Mouse (Mus musculus) embryonic stem cell, embryonic (primary cell): ENCODE measurements around the gene Trabd2b.

Experiments
- CTCF ChIA-PET, 4 experiments: fragments of 300-600 bp in 2 of 4; fragments of 350-600 bp in 2 of 4; sonication (Branson Sonifier 250); formaldehyde crosslinking; loops; one replicate each; lab custom pipeline; 2022; ENCODE audit warnings: inconsistent platforms in 2 of 4; lab: Charles Lee
- POLR2A ChIA-PET, 4 experiments: fragments of 300-600 bp in 2 of 4; fragments of 350-600 bp in 2 of 4; sonication (Branson Sonifier 250); formaldehyde crosslinking; loops; one replicate each; lab custom pipeline; 2022; ENCODE audit warnings: antibody characterized with exemption in 4 of 4, inconsistent platforms in 1 of 4; lab: Charles Lee

Gene Trabd2b

DNA sequence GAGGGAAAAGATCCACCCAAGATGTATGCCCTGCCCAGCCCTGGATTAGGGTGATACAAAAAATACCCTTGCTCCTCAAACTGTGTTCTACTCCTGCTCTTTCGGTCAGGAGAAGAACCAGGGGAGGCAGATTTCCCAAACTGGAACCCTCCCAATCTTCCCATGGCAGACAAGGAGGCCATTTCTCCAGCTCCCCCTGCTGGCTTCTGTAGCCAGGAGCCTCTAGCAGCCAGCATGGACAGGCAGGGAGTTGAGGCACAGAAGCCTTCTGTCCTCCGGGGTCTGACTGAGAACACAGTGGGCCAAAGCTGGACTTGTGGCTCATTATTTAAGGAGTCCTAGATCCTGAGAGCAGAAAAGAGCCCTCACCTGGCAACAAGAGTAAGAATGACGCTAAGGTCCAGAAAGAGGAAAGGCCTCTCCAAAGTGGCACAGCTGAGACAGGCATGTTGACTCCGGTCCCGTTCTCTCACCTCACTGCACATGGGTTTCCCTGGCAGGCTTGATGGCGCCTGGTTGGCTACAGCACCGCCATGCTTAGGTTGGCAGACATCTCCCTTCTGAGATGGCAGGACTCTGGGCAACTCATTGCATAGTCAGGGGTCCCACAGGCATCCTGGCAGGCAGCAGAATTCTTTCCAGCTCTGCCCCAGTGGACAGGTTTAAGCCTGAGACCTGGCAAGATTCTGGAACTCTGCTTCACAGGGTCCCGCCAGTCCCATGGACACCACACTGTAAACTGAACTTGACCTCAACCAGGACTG, 204.8 kb downstream of the Trabd2b start:
- ChIA-PET POLR2A (interaction anchor here in 1 of 4 experiments (0.6 to 0.8 kb wide), 2 partner anchors 24 to 196 kb away, joined by 3 read pairs; no protein-coding TSS in a partner anchor), CTCF (interaction anchor here in 3 of 4 experiments (0.6 to 1.6 kb wide), 7 partner anchors 9 to 730 kb away, joined by 3 to 6 read pairs (median 4); no protein-coding TSS in a partner anchor)

DNA sequence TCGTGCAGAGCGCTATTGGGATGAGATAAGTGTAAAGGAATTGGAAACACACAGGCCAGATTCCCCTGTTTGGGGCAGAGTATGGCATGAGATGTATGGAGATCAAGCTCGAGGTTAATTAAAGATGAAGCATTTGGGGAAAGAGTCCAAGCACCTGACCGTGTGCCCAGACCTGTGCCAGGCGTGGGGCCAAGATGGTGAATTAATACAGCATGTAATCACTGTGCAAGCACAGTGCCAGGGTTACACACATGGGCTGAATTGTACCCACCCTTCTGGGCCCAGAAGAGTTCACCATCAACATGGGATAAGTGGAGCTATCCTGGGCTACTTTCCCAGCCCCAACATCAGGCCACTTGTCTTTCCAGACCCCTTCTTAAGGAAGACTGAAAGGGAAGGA, 205.5 kb downstream of the Trabd2b start:
- CTCF ChIA-PET = interaction anchor here in 2 of 4 experiments (0.5 to 1.6 kb wide), 4 partner anchors 8 to 322 kb away, joined by 3 to 6 read pairs (median 4); no protein-coding TSS in a partner anchor
- POLR2A ChIA-PET = interaction anchor here in 1 of 4 experiments (0.6 kb wide), 1 partner anchor 196 kb away, joined by 3 read pairs; no protein-coding TSS in a partner anchor

DNA sequence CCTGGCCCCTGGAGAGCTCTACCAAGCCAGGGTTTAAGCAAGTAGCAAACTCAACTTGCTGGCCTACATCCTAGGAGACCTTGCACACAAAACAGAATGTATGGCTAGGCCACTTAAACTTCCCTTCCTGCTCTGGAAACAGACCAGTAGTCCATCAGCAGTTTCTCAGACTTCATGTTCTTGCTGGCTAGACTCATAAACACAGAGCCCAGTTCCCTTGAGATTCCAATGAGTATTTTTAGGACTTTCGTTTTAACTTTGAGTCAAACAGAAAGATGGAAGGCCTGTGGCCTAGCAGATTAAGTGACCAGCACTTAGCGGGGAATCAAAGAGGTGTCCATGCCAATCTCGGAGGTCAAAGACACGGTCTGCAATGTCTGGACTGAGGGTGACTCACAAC, 206.3 kb downstream of the Trabd2b start:
- POLR2A ChIA-PET = interaction anchor here in 1 of 4 experiments (0.6 kb wide), 1 partner anchor 20 kb away, joined by 3 read pairs; no protein-coding TSS in a partner anchor
- CTCF ChIA-PET = interaction anchor here in 1 of 4 experiments (0.7 kb wide), 1 partner anchor 34 kb away, joined by 3 read pairs; no protein-coding TSS in a partner anchor

DNA sequence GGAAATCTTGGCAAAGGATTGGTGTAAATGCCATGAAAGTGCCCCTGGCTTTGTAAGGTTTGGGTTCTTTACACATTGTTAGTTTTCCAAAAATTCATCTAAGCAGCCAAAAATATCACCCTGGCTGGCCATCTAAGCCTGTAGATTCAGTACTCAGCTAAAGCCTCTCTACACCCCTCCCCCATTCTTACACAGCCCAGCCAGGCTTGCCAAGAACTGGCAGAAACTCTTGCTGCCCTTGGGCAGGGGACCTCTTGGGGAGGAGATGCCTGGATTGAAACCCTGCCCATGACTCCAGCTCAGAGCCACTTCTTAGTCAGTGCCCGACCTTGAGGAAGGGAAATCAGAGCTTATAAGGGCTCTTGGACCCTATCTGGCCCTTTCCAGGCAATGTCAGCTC, 207.6 kb downstream of the Trabd2b start:
- CTCF ChIA-PET = no interaction called here
- POLR2A ChIA-PET = no interaction called here

DNA sequence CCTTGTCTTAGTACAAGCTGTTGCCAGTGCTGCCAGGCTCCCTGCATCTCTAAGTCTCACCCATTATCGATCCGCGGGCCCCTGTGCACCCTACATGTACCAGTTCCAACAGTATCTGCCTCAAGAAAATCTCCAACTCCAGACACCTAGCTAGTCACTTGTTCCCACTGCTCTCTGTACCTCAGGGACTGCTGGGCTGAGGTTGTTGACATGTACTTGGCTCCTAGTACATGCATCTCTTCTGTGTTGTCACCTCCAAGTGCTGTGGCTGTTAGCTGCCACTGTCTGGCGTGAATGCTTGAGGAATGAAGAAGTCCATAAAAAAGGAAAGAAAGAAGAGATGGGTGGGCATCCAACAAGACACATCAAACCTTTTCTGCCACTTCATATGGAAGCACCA, 209.2 kb downstream of the Trabd2b start:
- ChIA-PET POLR2A (no interaction called here), CTCF (no interaction called here)

DNA sequence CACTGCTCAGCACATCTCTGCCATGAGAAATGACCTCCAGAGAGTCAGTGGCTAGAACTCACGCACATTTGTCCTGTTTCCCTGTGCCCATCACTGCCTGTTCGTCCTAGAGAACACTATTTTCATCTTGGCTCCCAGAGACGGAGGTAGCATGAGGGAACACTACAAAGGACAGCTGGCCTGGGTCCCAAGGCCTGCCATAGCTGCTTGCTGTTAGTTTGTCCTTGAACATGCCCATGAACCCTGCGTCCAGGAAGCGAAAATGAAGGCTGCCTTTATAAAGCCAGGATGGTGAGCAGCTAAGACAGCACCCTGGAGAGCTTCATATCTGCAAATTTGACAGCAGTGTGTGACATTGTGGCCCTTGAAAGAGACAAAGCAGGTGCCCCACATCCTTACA, 216.4 kb downstream of the Trabd2b start:
- CTCF ChIA-PET = no interaction called here
- POLR2A ChIA-PET = no interaction called here

DNA sequence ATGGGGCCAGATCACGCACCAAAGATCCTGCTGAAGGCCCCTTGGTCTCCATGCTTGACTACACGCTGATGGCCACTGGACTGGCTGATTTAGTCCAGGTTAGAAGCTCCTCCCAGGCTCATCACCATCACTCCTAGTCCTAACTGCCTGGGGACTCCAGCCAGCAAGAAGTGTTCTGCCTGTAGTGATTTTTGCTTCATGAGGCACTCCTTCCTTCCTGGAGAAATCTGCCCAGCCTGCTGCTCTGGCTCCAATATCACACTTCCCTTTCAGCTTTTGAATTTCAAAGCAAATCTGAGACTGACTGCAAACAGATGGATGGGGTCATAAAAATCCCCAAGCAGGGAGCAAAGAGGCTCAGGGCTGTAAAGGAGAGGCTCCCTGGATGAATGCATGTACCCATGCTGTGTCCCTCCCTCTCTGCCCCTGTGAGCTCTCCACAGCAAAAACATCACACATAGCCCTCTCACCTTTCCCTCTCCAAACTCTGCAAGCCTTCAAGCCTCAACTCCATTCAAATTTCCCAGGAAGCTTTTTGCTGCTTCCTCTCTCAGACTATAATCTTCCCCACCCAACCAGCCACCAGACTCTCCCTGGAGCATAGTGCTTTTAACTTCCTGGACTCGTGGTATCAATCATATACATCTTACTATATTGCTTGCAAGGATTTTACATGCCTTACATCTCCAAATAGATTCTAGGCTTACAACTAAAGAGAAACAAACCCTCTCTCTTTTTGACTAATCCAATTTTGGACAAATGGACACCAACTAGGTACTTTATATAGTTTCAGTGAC, 217.8 kb downstream of the Trabd2b start:
- ChIA-PET CTCF (interaction anchor here in 1 of 4 experiments (1.0 kb wide), 1 partner anchor 11 kb away, joined by 3 read pairs; no protein-coding TSS in a partner anchor), POLR2A (no interaction called here)

DNA sequence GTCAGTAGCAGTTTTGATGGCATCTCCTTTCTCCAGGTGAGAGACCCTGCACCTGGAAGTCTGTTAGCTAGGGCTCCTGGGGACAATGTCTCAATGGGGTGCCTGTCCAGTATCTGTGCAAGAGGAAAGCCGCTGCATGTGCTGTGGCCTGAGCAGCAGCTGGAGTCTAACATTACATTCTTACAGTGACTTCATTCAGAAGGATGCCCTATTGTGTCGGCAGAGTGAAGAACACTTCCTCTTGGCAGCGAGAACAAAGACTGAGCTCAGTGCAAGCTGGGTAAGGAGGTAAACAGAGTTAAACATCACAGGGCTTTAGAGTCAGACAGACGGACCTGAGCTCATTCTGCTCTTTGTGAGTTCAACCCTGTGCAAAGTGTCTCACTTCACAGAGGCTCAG, 218.8 kb downstream of the Trabd2b start:
- CTCF ChIA-PET = no interaction called here
- POLR2A ChIA-PET = no interaction called here

DNA sequence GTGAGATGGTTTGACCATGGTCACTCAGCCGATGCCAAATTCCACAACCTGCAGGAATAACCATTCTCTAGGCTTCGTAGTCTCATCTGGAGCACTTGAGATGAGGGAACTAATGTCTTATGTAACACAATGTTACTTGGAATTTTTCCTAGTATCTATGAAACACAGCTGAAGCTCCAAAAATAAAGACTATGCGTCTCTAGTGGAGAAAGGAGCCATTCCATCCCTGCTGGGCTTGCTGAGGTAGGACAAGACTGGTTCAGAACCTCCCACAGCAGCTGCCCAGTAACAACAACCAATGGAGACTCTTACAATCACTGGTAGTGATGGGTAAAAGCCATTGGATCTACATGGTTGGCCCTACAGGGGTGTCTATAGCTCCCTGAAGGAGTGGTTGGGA, 219.4 kb downstream of the Trabd2b start:
- ChIA-PET POLR2A (no interaction called here), CTCF (interaction anchor here in 1 of 4 experiments (0.7 kb wide), 2 partner anchors 9 to 352 kb away, joined by 3 to 5 read pairs; no protein-coding TSS in a partner anchor)

DNA sequence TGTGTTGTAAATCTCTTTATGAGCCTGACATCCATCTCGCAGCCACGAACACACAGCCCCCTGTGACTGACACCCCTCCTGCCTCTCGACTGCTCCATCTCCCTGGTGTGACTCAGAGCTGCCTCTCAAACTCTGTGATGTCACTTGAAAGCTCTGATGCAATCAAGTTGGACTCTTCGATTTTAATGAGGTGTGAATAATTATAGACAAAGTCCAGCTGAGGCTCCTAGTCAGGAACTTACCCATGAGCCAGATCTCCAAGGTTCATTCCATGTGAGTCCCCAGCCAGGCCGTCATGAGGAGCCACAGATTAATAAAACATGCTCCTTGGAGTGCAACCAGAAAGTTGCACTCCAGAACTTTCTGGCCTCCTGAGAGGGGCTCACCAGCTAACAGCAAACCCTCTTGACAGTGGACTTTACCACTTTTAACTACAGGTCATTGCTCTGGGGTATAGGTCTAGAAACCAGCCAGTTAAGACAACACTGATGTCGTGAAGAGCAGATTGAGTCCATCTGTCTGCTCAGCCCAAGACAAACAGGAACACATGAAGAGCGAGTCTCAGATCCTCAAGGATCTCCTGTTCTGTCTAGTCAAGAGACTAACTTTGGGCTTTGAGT, 221.3 kb downstream of the Trabd2b start:
- ChIA-PET POLR2A (no interaction called here), CTCF (interaction anchor here in 1 of 4 experiments (1.2 kb wide), 2 partner anchors 8 to 116 kb away, joined by 3 read pairs; no protein-coding TSS in a partner anchor)

DNA sequence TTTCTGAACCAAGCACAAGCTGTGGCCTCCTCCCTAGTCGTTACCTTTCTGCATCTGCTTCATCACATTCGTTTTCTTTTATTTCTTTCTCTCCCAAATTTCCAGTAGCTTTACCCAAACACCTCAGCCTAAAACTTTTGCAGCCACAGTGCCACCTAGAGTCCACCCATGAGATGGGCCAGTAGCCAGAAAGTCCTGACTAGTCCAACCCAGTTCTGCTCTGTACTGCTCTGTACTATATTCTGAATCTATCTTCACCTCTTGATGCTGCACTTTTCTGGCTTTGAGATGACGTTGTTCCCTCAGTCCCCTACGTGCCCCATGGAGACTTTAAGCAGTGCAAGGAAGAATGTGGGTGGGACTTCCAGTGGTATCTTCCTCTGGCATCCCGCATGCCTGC, 229.4 kb downstream of the Trabd2b start:
- POLR2A ChIA-PET = interaction anchor here in 1 of 4 experiments (0.5 kb wide), 1 partner anchor 25 kb away, joined by 3 read pairs; no protein-coding TSS in a partner anchor
- CTCF ChIA-PET = interaction anchor here (0.6 to 1.7 kb wide), 18 partner anchors 9 to 335 kb away, joined by 3 to 8 read pairs (median 3); partner anchors contain the start of gene Foxd2 (in 1 of the 4)

DNA sequence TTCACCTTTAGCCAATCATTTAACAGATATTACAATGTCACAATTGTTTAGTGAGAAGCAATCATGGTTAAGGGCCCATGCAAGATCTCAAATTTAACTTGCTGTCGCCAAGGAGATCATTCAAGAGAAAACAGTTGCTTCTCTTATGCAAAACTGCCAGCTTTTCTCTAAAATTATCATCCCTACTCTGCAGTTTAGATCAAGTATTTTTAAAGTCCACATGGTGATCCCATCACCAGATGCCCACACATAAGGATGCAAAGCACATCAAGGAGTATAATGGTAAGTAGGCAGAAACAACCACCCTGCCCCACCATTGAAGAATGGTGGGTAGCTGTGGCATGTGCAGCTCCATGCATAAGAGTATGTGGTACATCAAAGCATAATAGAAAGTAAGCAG, 229.8 kb downstream of the Trabd2b start:
- CTCF ChIA-PET = interaction anchor here (0.8 to 1.7 kb wide), 11 partner anchors 8 to 290 kb away, joined by 3 to 8 read pairs (median 4); partner anchors contain the start of gene Foxd2 (in 1 of the 4)
- POLR2A ChIA-PET = no interaction called here

DNA sequence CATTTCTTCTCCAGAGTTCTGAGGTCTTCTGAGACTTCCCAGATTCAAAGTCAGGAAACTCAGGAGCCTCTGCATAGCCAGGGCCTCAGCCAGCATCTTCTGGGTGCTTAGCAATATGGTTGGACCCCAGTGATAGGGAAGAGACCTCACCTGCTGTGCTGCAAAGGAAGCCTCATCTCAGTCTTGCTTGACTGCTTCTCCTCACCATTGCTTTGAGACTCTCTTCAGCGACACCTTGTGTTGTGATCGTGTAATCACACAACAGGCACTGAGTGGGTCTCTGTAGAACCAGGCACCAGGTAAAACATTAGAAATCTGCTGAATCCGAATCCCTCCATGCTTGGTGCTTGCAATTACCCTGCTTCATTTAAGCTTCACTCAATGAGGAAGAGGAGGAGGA, 230.6 kb downstream of the Trabd2b start:
- ChIA-PET CTCF (no interaction called here), POLR2A (no interaction called here)

DNA sequence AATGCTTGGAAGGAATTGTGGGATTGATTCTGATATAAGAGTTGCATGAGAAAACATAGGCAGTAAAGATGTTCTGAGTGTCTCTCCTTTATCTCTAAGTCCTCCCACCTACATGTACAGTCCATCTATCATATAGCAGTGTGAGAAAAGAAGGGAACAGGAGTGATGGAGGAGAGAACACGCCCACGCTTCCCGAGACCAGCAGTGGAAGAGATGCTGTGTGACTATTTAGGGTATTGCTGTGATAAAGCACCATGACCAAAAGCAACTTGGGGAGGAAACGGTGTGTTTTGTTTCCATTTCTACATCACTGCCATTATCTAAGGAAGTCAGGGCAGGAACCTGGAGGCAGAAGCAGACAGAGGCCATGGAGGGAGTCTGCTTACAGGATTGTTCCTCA, 235.9 kb downstream of the Trabd2b start:
- CTCF ChIA-PET = no interaction called here
- POLR2A ChIA-PET = no interaction called here

DNA sequence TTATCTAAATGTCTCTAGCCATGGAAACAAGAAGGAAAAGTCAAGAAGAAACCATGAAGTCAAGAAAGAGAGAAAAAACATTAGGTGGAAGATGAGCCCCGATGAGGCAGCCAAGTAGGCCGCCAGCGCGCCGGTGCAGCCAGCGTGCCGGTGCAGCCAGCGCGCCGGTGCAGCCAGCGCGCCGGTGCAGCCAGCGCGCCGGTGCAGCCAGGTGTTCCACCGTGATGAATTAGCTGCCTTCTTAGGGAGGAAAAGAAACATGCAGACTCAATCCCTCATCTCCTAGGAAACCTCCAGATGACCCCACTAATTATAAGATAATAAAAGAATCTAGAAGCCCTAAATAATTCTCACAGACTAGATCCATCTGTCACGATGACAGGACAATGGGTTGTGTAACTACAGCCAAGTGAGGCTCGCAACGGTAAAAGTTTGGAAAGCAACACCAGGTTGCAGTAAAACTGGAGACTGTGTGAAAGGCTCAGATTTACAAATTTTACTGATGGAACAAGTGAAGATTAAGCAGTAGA, 237.2 kb downstream of the Trabd2b start:
- POLR2A ChIA-PET = no interaction called here
- CTCF ChIA-PET = interaction anchor here in 1 of 4 experiments (0.7 kb wide), 1 partner anchor 25 kb away, joined by 3 read pairs; no protein-coding TSS in a partner anchor

DNA sequence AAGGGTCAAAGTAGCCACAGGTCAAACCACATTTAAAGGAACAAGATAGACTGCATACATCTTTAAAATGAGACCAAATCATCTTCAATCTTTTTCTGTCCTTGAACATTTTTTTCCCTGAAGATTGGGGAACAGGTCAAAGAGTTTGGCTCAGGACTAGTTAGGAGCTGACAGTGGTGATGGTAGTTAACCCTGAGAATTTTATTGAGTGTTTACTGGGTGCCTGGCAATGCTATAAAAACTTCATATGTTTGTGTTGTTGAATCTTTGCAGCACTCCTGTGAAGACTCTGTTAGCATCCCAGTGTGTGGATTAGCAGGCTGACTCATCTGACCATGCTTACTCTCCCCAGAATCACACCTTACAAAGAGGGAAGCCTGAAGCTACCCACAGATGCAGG, 238.8 kb downstream of the Trabd2b start:
- ChIA-PET CTCF (interaction anchor here in 2 of 4 experiments (0.8 to 1.8 kb wide), 3 partner anchors 10 to 264 kb away, joined by 3 to 4 read pairs (median 3); partner anchors contain the start of gene Foxd2 (in 1 of the 2)), POLR2A (no interaction called here)

DNA sequence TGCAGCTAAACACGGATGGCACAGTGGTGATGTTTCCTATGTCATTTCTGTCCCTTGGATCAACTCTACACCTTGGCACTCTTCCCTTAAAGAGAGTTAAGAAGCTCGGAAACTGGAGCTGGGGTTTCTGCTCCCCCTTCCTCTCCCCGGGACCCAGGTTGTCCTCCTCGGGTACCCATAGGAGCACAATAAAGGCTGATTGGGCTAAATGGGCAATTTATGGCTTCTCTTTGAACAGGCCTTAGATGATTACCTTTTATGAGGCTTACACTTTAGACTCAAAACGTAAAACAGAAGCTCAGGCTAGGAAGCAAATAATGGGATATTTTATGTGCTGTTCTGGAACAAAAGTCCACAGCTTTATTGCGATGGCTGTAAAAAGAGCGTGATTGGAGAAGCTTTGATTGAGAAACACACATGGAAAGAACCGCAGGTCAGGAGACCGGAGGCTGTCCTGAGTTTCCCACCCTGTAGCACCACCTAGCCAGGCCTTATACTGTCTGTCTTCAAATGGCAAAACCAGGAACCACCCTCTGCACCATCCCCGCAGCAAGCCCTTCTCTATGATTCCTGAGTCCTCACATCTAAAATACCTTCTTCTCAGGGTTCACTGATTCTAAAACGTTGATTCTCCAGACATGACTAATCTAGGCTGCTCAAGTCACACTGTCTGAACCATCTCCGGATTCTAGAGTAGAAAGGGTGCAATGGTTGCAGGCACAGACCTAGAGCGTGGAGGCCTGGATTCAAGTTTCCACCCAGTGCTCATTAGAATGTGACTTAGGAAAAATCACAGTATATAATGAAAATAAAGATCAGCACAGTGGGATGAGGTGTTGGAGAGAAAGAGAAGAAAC, 240.5 kb downstream of the Trabd2b start:
- POLR2A ChIA-PET = no interaction called here

More for the DNA sequence above, 240.5 kb downstream of the Trabd2b start:
- CTCF ChIA-PET = interaction anchor here in 3 of 4 experiments (0.6 to 1.8 kb wide), 7 partner anchors 11 to 432 kb away, joined by 3 to 9 read pairs (median 3); partner anchors contain the start of gene Foxd2 (in 1 of the 3)
